Mouse (Mus musculus) liver, embryonic 14.5 days (tissue): ENCODE measurements around the gene Cyp2a4. TPM values are rescaled to one million over a fixed set of nuclear protein-coding genes. Genes with fewer than 3 reads are reported as not detected.
"Not testable (repeated sequence)": the region's sequence is repeated elsewhere in the genome, so short reads cannot be mapped to it uniquely, and the experiment has no call there.

Experiments used
- ATAC-seq: fragments of 200-750 bp; cut with Nextera tagmentation; 2 replicates; pipeline ENCODE4 v1.8.0; 2017; ENCODE audit warnings: moderate number of reproducible peaks, mild to moderate bottlenecking, moderate library complexity; ENCODE audit not compliant: insufficient read depth
- DNase-seq, 3 experiments: peaks; one replicate each; pipeline ENCODE4 v3.0.0-alpha.2; 2012 to 2013; ENCODE audit warnings: low read depth in 3 of 3, low spot score in 3 of 3
- H3K27ac ChIP-seq: fragments of 300-500 bp; sonication (generic); 2 replicates; pipeline ENCODE4 v1.5.1; 2014; ENCODE audit warnings: moderate library complexity, mild to moderate bottlenecking, control low read depth, inconsistent platforms
- H3K27me3 ChIP-seq: fragments of 300-500 bp; sonication (generic); 2 replicates; pipeline ENCODE4 v1.6.1; 2014; ENCODE audit warnings: mild to moderate bottlenecking, low read length, moderate library complexity; ENCODE audit not compliant: control insufficient read depth, insufficient read depth
- H3K36me3 ChIP-seq: fragments of 300-500 bp; sonication (generic); replicated peaks from 2 replicates; pipeline ENCODE4 v1.6.1; 2014; ENCODE audit warnings: low read depth; ENCODE audit not compliant: control insufficient read depth, insufficient read depth
- H3K4me1 ChIP-seq, 2 experiments: fragments of 200-500 bp in 1 of 2; fragments of 300-500 bp in 1 of 2; sonication (generic) in 1 of 2; replicated peaks; 2 replicates each; pipeline ENCODE4 v1.6.1; 2012 to 2014; ENCODE audit warnings: antibody characterized with exemption in 1 of 2, inconsistent platforms in 1 of 2, low read length in 1 of 2; ENCODE audit not compliant: control insufficient read depth in 2 of 2, insufficient read depth in 2 of 2
- H3K4me2 ChIP-seq: fragments of 300-500 bp; sonication (generic); 2 replicates; pipeline ENCODE4 v1.6.1; 2014; ENCODE audit warnings: low read depth, mild to moderate bottlenecking, control low read depth, moderate library complexity
- H3K4me3 ChIP-seq, 2 experiments: fragments of 200-500 bp in 1 of 2; fragments of 300-500 bp in 1 of 2; sonication (generic) in 1 of 2; 2 replicates each; pipeline ENCODE4 v1.5.1; 2012 to 2014; ENCODE audit warnings: low read depth in 2 of 2, low read length in 2 of 2, mild to moderate bottlenecking in 2 of 2, control low read depth in 1 of 2, inconsistent platforms in 1 of 2, moderate library complexity in 1 of 2; ENCODE audit not compliant: insufficient read depth in 1 of 2
- H3K9ac ChIP-seq: fragments of 300-500 bp; sonication (generic); replicated peaks from 2 replicates; pipeline ENCODE4 v1.6.1; 2014; ENCODE audit warnings: mild to moderate bottlenecking, control low read depth, moderate library complexity
- H3K9me3 ChIP-seq: fragments of 300-500 bp; sonication (generic); 2 replicates; pipeline ENCODE4 v1.6.1; 2016; ENCODE audit warnings: low read length, mixed read lengths; ENCODE audit not compliant: control insufficient read depth
- WGBS: fragments of 180-500 bp; shearing (Covaris S2); extraction: QIAGEN DNeasy Blood & Tissue Kit; methylation state at CpG from one replicate; pipeline ENCODE4 v1.1.7; 2014; ENCODE audit not compliant: insufficient replicate concordance; 5-methylcytosine and 5-hydroxymethylcytosine counted together
- polyA plus RNA-seq, 2 experiments: library from polyadenylated mRNA; depleted of rRNA in 1 of 2; stranded (reverse) in 1 of 2; unstranded in 1 of 2; fragments of >200 nt; fragmentation: Nextera tagmentation in 1 of 2; extraction: Ambion mirVana in 1 of 2; gene quantifications; 2 replicates each; pipeline versions ENCODE4 v1.2.1 to v1.2.3; 2012 to 2014

The Cyp2a4 gene
- polyA plus RNA-seq, 2 experiments = 0.10 to 0.20 TPM

- not testable (repeated sequence) for H3K9me3 ChIP-seq, H3K4me1 ChIP-seq, H3K9ac ChIP-seq, ATAC-seq, DNase-seq, H3K36me3 ChIP-seq, H3K27me3 ChIP-seq, H3K4me2 ChIP-seq, H3K27ac ChIP-seq, H3K4me3 ChIP-seq
- WGBS = 66% methylated on average over 2 of the region's 3 CpGs
Observed at GRCm38 (mm10) chr7:26352258-26352657, 45.3 kb downstream of the Cyp2a4 start.

DNA sequence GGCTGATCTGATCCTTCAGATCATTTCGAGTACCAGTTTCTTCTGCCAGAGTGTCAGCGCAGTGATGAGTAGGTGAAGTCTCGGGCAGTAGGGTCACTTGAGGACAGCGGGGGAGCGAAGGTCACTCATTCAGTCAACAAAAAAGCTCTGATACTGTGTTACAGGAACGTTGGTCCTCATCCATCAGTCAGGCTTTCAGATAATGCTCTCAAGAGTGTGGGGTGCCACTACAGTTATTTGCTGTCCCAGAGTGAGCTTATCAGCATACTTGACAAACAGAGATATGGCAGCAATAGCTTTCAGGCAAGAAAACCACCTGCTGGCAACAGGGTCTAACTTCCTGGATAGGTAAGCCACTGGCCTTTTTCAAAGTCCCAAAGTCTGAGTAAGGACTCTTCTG, 49.8 kb downstream of the Cyp2a4 start:
- ATAC-seq, DNase-seq: not testable (repeated sequence)
- WGBS = 63% methylated on average over 5 of the region's 6 CpGs

More for the DNA sequence above, 49.8 kb downstream of the Cyp2a4 start:
- H3K9me3 ChIP-seq, H3K36me3 ChIP-seq, H3K4me3 ChIP-seq, H3K4me1 ChIP-seq, H3K27me3 ChIP-seq, H3K27ac ChIP-seq, H3K4me2 ChIP-seq, H3K9ac ChIP-seq: not testable (repeated sequence)

Other genes starting within 250 kb of the Cyp2a4 start
- 0.13 and 0.17 TPM in 2 replicates for gene Cyp2b13, start 245.7 kb upstream of the Cyp2a4 start, polyA plus RNA-seq (2012; rRNA removed)
- 0.15 and 0.21 TPM in 2 replicates for gene Cyp2b13, start 245.7 kb upstream of the Cyp2a4 start, polyA plus RNA-seq (2014; fragmentation: Nextera tagmentation; extraction: Ambion mirVana)
- gene Cyp2b9, start 133.8 kb upstream of the Cyp2a4 start, polyA plus RNA-seq (2012; rRNA removed) = 0.04 and 0.09 TPM in 2 replicates
- gene Cyp2b9, start 133.8 kb upstream of the Cyp2a4 start, polyA plus RNA-seq (2014; fragmentation: Nextera tagmentation; extraction: Ambion mirVana) = 0.29 and 0.43 TPM in 2 replicates
- gene Vmn1r184, start 46.8 kb upstream of the Cyp2a4 start, polyA plus RNA-seq (2012; rRNA removed) = not detected in 2 replicates
- gene Vmn1r184, start 46.8 kb upstream of the Cyp2a4 start, polyA plus RNA-seq (2014; fragmentation: Nextera tagmentation; extraction: Ambion mirVana) = not detected in 2 replicates
- gene Nlrp9c, start 96.5 kb downstream of the Cyp2a4 start, polyA plus RNA-seq (2012; rRNA removed) = not detected in 2 replicates
- gene Nlrp9c, start 96.5 kb downstream of the Cyp2a4 start, polyA plus RNA-seq (2014; fragmentation: Nextera tagmentation; extraction: Ambion mirVana) = not detected in 2 replicates
- not detected in 2 replicates for gene Nlrp4a, start 127.9 kb downstream of the Cyp2a4 start, polyA plus RNA-seq (2012; rRNA removed)
- gene Nlrp4a, start 127.9 kb downstream of the Cyp2a4 start, polyA plus RNA-seq (2014; fragmentation: Nextera tagmentation; extraction: Ambion mirVana) = not detected in 2 replicates
- not detected in 2 replicates for gene Nlrp9a, start 227.9 kb downstream of the Cyp2a4 start, polyA plus RNA-seq (2012; rRNA removed)
- not detected in 2 replicates for gene Nlrp9a, start 227.9 kb downstream of the Cyp2a4 start, polyA plus RNA-seq (2014; fragmentation: Nextera tagmentation; extraction: Ambion mirVana)